Mouse (Mus musculus) liver, adult 2 months (tissue): Measurements from ENCODE around the gene Gpr18. TPM values are rescaled to one million over a fixed set of nuclear protein-coding genes. Genes with fewer than 3 reads are reported as not detected.

ENCODE experiments used
- DNase-seq: peaks from one replicate; pipeline ENCODE4 v3.0.0-alpha.2; 2011; ENCODE audit warnings: low read depth, low spot score; ENCODE audit errors: extremely low read depth
- H3K27ac ChIP-seq: fragments of 200-500 bp; replicated peaks from 2 replicates; pipeline ENCODE4 v1.5.1; 2012; ENCODE audit warnings: low read depth, mild to moderate bottlenecking, control low read depth, inconsistent platforms, low read length; ENCODE audit not compliant: insufficient read depth
- H3K27me3 ChIP-seq: fragments of 200-500 bp; 2 replicates; pipeline ENCODE4 v1.6.1; 2012; ENCODE audit warnings: mild to moderate bottlenecking, moderate library complexity, low read length, inconsistent platforms; ENCODE audit not compliant: control insufficient read depth, insufficient read depth
- H3K36me3 ChIP-seq: fragments of 200-500 bp; 2 replicates; pipeline ENCODE4 v1.6.1; 2012; ENCODE audit warnings: low read length, inconsistent platforms; ENCODE audit not compliant: control insufficient read depth, insufficient read depth
- H3K4me1 ChIP-seq: fragments of 200-500 bp; 2 replicates; pipeline ENCODE4 v1.6.1; 2011; ENCODE audit warnings: low read length; ENCODE audit not compliant: control insufficient read depth, insufficient read depth
- H3K4me3 ChIP-seq: fragments of 200-500 bp; 2 replicates; pipeline ENCODE4 v1.5.1; 2011; ENCODE audit warnings: low read depth, mild to moderate bottlenecking, control low read depth, low read length, moderate library complexity; ENCODE audit not compliant: insufficient read depth
- H3K79me2 ChIP-seq: fragments of 200-500 bp; 2 replicates; pipeline ENCODE4 v1.6.1; 2012; ENCODE audit warnings: inconsistent platforms, mild to moderate bottlenecking, low read length, moderate library complexity; ENCODE audit not compliant: control insufficient read depth, insufficient read depth
- H3K9ac ChIP-seq: fragments of 200-500 bp; 2 replicates; pipeline ENCODE4 v1.6.1; 2012; ENCODE audit warnings: low read depth, mild to moderate bottlenecking, control low read depth, inconsistent platforms, low read length
- CTCF ChIP-seq: fragments of 200-500 bp; IDR thresholded peaks from 2 replicates; pipeline ENCODE4 v1.5.1; 2011; ENCODE audit warnings: low read depth, low read length, control low read depth
- POLR2A ChIP-seq: fragments of 200-500 bp; IDR thresholded peaks from 2 replicates; pipeline ENCODE4 v1.6.1; 2011; ENCODE audit warnings: low read length, control low read depth; ENCODE audit not compliant: insufficient read depth; ENCODE audit errors: extremely low read depth
- WGBS: fragments of 180-500 bp; shearing (Covaris S2); methylation state at CpG from one replicate; pipeline ENCODE4 v1.1.7; 2018; 5-methylcytosine and 5-hydroxymethylcytosine counted together
- polyA plus RNA-seq: library from polyadenylated mRNA; depleted of rRNA; stranded (reverse); fragments of >200 nt; gene quantifications from 2 replicates; pipeline ENCODE4 v1.2.3, GENCODE M21; 2012
- total RNA-seq: library from RNA; depleted of rRNA; stranded (reverse); fragments of >200 nt; gene quantifications from 2 replicates; pipeline ENCODE4 v1.2.3, GENCODE M21; 2014

Gene Gpr18
- total and polyA plus RNA-seq, 2 experiments = 0.37 to 0.93 TPM

- Histone ChIP-seq H3K4me1 (peaks cover 5% of the 10 kb centered on the region; the same call in 1 of the 2 replicates), H3K9ac (no peak overlapping the region), H3K27ac (no peak overlapping the region), H3K36me3 (no peaks in the 10 kb centered on the region), H3K4me3 (no peak overlapping the region), H3K27me3 (no peaks in the 10 kb centered on the region), H3K79me2 (no peaks in the 10 kb centered on the region)
- DNase-seq = no peak
- 98% methylated on average over 12 of the region's 12 CpGs for WGBS
- TF ChIP-seq POLR2A (no peak), CTCF (no peak)
Measured at GRCm38 (mm10) chr14:121954608-121955007, 39.0 kb upstream of the Gpr18 start.

DNA sequence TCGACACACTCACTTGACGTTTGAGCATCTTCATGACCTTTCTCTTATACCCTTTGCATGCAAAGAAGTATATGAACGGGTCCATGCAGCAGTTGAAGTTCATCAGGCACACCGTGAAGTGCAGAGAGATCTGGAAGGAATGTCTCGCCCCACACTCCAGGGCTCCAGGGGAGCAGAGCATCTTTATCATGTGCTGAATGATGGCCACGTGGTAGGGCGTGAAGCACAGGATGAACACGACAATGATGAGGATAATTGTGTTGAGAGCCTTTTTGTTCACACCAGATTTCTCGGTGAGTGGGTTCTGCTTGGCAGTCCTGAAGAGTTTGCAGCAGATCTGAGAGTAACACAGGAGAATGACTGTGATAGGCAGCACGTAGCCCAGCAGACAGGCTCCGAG is 38.5 kb upstream of the Gpr18 start:
- DNase-seq = no peak
- Histone ChIP-seq H3K36me3 (no peaks in the 10 kb centered on the region), H3K27me3 (no peaks in the 10 kb centered on the region), H3K9ac (no peak overlapping the region), H3K4me3 (no peak overlapping the region), H3K27ac (no peak overlapping the region), H3K4me1 (peaks cover 5% of the 10 kb centered on the region; the same call in 1 of the 2 replicates), H3K79me2 (no peaks in the 10 kb centered on the region)
- 97% methylated on average over 11 of the region's 11 CpGs for WGBS
- no peak for TF ChIP-seq CTCF
- TF ChIP-seq POLR2A = no peak

- Histone ChIP-seq H3K9ac (no peak overlapping the region), H3K27me3 (no peaks in the 10 kb centered on the region), H3K4me3 (no peak overlapping the region), H3K79me2 (no peaks in the 10 kb centered on the region), H3K27ac (no peak overlapping the region), H3K36me3 (no peaks in the 10 kb centered on the region), H3K4me1 (peaks cover 5% of the 10 kb centered on the region; the same call in 1 of the 2 replicates)
- 92% methylated on average over 5 of the region's 5 CpGs for WGBS
- DNase-seq = no peak
- TF ChIP-seq POLR2A (no peak), CTCF (no peak)
Measured at GRCm38 (mm10) chr14:121952046-121952400, 36.4 kb upstream of the Gpr18 start.

GRCm38 (mm10) chr14:121951399-121952045 is 35.9 kb upstream of the Gpr18 start:
- no peak for TF ChIP-seq CTCF
- TF ChIP-seq POLR2A = no peak
- no peak overlapping the region for H3K27ac ChIP-seq

GRCm38 (mm10) chr14:121949897-121950296 is 34.3 kb upstream of the Gpr18 start:
- Histone ChIP-seq H3K79me2 (no peaks in the 10 kb centered on the region; the same call in 1 of the 2 replicates), H3K4me3 (no peak overlapping the region), H3K27me3 (no peaks in the 10 kb centered on the region), H3K4me1 (peaks cover 5% of the 10 kb centered on the region; the same call in 1 of the 2 replicates), H3K9ac (no peak overlapping the region), H3K27ac (no peak overlapping the region), H3K36me3 (no peaks in the 10 kb centered on the region)
- WGBS = 93% methylated on average over 5 of the region's 5 CpGs
- TF ChIP-seq POLR2A (no peak), CTCF (no peak)
- no peak for DNase-seq

More at GRCm38 (mm10) chr14:121951399-121952045, 35.9 kb upstream of the Gpr18 start:
- no peaks in the 10 kb centered on the region for H3K27me3 ChIP-seq
- 38% methylated on average over 2 of the region's 2 CpGs for WGBS
- no peak overlapping the region for H3K4me3 ChIP-seq
- H3K4me1 ChIP-seq = peaks cover 5% of the 10 kb centered on the region; the same call in 1 of the 2 replicates
- no peaks in the 10 kb centered on the region for H3K36me3 ChIP-seq
- no peaks in the 10 kb centered on the region; the same call in 1 of the 2 replicates for H3K79me2 ChIP-seq
- H3K9ac ChIP-seq = no peak overlapping the region
- peak; percentile 81 for DNase-seq

DNA sequence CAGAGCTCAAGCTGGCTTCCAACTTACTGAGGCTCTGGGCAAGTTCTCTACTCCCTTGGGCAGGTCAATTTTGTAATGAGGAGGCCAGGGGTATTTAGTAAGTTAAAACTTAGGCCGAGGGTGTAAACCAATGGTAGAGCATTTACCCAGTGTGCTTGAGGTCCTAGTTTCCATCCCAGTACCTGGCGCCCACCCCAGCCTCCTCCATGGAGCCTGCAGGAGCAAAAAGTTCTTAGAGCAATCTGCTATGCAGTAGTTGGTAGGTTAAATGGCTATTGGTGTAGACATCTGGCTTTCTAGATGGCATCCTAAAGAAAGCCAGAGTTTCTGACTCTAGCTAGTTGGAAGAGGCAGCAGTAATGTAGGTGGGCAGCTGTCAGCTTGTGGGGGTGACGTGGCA is 33.9 kb upstream of the Gpr18 start:
- no peaks in the 10 kb centered on the region; the same call in 1 of the 2 replicates for H3K79me2 ChIP-seq
- WGBS = 98% methylated on average over 3 of the region's 3 CpGs
- no peaks in the 10 kb centered on the region for H3K27me3 ChIP-seq
- no peak overlapping the region for H3K4me3 ChIP-seq
- no peak overlapping the region for H3K9ac ChIP-seq
- no peak overlapping the region for H3K27ac ChIP-seq
- no peak for DNase-seq
- TF ChIP-seq POLR2A (no peak), CTCF (no peak)
- peaks cover 5% of the 10 kb centered on the region; the same call in 1 of the 2 replicates for H3K4me1 ChIP-seq
- no peaks in the 10 kb centered on the region for H3K36me3 ChIP-seq
